Mouse (Mus musculus) intestine, embryonic 14.5 days (tissue): ENCODE measurements around the gene Rapgef3. TPM values are rescaled to one million over a fixed set of nuclear protein-coding genes. Genes with fewer than 3 reads are reported as not detected.
A peak's percentile ranks its signal among the peaks of the same experiment; 100 is the strongest.

Experiments used
- ATAC-seq: fragments of 200-750 bp; cut with Nextera tagmentation; replicated peaks from 2 replicates; pipeline ENCODE4 v1.8.0; 2017; ENCODE audit warnings: low read depth, moderate number of reproducible peaks, moderate TSS enrichment, moderate library complexity; ENCODE audit not compliant: low FRiP score, low TSS enrichment
- DNase-seq: peaks from one replicate; pipeline ENCODE4 v3.0.0-alpha.2; 2018; ENCODE audit warnings: low spot score
- H3K27ac ChIP-seq: fragments of 300-500 bp; sonication (generic); 2 replicates; pipeline ENCODE4 v1.5.1; 2014; ENCODE audit warnings: low read depth, mild to moderate bottlenecking, control low read depth
- H3K27me3 ChIP-seq: fragments of 300-500 bp; sonication (generic); replicated peaks from 2 replicates; pipeline ENCODE4 v1.6.1; 2014; ENCODE audit warnings: low read length, control low read depth; ENCODE audit not compliant: control insufficient read depth, insufficient read depth
- H3K36me3 ChIP-seq: fragments of 300-500 bp; sonication (generic); 2 replicates; pipeline ENCODE4 v1.6.1; 2014; ENCODE audit warnings: low read length, control low read depth; ENCODE audit not compliant: control insufficient read depth, insufficient read depth
- H3K4me1 ChIP-seq: fragments of 300-500 bp; sonication (generic); replicated peaks from 2 replicates; pipeline ENCODE4 v1.6.1; 2014; ENCODE audit warnings: low read length, control low read depth, mixed read lengths; ENCODE audit not compliant: control insufficient read depth, insufficient read depth
- H3K4me2 ChIP-seq: fragments of 300-500 bp; sonication (generic); 2 replicates; pipeline ENCODE4 v1.6.1; 2014; ENCODE audit warnings: low read length
- H3K4me3 ChIP-seq: fragments of 300-500 bp; sonication (generic); 2 replicates; pipeline ENCODE4 v1.5.1; 2014; ENCODE audit warnings: low read depth, low read length, control low read depth, mixed read lengths
- H3K9ac ChIP-seq: fragments of 300-500 bp; sonication (generic); 2 replicates; pipeline ENCODE4 v1.6.1; 2014; ENCODE audit warnings: mild to moderate bottlenecking, low read length
- H3K9me3 ChIP-seq: fragments of 300-500 bp; sonication (generic); 2 replicates; pipeline ENCODE4 v1.6.1; 2016; ENCODE audit warnings: low read length, control low read depth; ENCODE audit not compliant: control insufficient read depth
- WGBS: fragments of 180-500 bp; shearing (Covaris S2); extraction: QIAGEN DNeasy Blood & Tissue Kit; methylation state at CpG from one replicate; pipeline ENCODE4 v1.1.7; 2014; 5-methylcytosine and 5-hydroxymethylcytosine counted together
- polyA plus RNA-seq: library from polyadenylated mRNA; unstranded; fragments of >200 nt; fragmentation: Nextera tagmentation; extraction: Ambion mirVana; gene quantifications from 2 replicates; pipeline ENCODE4 v1.2.1, GENCODE M21; 2014

Rapgef3 gene
- polyA plus RNA-seq = 6.3 and 8.7 TPM in 2 replicates

GRCm38 (mm10) chr15:97767280-97768186, at the start of gene Rapgef3:
TSS of gene Rapgef3 (minus strand) at chr15:97767972.
- Histone ChIP-seq H3K9me3 (no peaks in the 10 kb centered on the region), H3K36me3 (no peaks in the 10 kb centered on the region), H3K4me3 (peak within 1 kb of the TSS; percentile 44), H3K4me1 (peaks cover 18% of the 10 kb centered on the region), H3K27ac (peak within 1 kb of the TSS; percentile 36), H3K4me2 (peak within 1 kb of the TSS; percentile 96), H3K9ac (peak within 1 kb of the TSS; percentile 55), H3K27me3 (peaks cover 14% of the 10 kb centered on the region)
- 2% methylated on average over 41 of the region's 44 CpGs for WGBS
- ATAC-seq = peak; percentile 87
- DNase-seq = peak; percentile 85

DNA sequence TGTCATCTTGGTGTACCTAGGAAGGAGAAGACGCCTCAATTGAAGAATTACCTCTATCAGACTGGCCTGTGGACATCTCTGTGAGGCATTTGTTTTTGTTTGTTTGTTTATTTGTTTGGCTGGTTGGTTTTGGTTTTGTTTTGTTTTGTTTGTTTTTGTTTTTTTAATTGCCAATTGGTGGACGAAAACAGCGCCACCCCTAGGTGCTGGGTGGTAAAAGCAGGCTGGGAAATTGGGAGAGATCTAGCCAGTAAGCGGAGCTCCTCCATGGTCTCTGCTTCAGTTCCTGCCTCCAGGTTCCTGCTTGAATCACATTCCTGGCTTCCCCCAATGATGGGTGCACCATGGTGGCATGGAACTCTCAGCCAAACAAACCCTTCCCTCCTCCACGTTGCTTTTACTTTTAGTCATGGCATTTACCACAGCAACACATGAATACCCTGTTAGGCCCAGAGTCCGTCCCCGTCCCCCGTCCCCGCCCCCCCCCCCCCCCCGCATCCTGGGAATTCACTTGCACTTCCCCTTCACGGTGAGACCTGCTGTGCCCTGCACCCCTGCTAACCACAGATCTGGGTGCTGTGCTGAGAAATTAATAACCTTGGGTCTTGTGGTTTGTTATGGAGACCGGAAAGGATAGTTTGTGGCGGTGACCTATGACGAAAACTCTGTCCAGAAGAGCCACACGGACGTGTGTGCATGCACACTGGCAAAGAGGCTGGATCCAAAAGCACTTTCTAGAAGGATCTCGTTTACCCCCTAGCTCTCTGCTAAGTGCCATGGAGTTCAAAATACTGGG, 48.6 kb upstream of the Rapgef3 start:
- no peak for ATAC-seq
- H3K9ac ChIP-seq = no peak overlapping the region
- H3K4me3 ChIP-seq = no peak overlapping the region
- no peak for DNase-seq
- 93% methylated on average over 17 of the region's 17 CpGs for whole genome bisulfite sequencing
- H3K4me2 ChIP-seq = no peak overlapping the region
- no peaks in the 10 kb centered on the region for H3K9me3 ChIP-seq
- no peaks in the 10 kb centered on the region for H3K27me3 ChIP-seq
- H3K27ac ChIP-seq = no peak overlapping the region
- peaks cover 30% of the 10 kb centered on the region for H3K4me1 ChIP-seq
- H3K36me3 ChIP-seq = no peaks in the 10 kb centered on the region

- Histone ChIP-seq H3K4me2 (no peak overlapping the region), H3K4me3 (no peak overlapping the region), H3K27me3 (no peaks in the 10 kb centered on the region), H3K9ac (no peak overlapping the region), H3K9me3 (no peaks in the 10 kb centered on the region), H3K27ac (no peak overlapping the region), H3K36me3 (peaks cover 7% of the 10 kb centered on the region), H3K4me1 (peaks cover 20% of the 10 kb centered on the region)
- 95% methylated on average over 4 of the region's 4 CpGs for WGBS
- ATAC-seq (no peak), DNase-seq (no peak)
These were observed 47.5 kb upstream of the Rapgef3 start for GRCm38 (mm10) chr15:97815254-97815653.

DNA sequence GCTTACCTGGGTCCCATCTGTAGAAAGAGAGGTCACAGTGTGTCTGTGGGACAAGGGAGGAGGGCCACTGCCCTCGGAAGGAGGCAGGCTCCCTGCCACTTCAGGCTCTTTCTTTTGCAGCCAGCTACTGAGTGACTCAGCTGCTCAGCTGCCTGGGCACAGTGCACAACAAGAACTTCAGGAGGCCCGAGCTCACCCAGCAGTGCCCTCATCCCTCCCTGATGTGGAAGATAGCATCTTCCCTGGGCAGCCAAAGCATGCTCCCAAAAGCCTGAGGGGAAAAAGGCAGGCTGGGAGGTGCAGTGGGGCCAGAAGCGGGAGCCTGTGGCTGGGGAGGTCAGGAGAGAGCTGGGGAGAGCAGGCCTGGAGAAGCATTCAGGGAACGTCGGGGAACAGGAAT, 46.9 kb upstream of the Rapgef3 start:
- WGBS = 48% methylated on average over 5 of the region's 5 CpGs
- ATAC-seq = no peak

GRCm38 (mm10) chr15:97813452-97814204, 45.9 kb upstream of the Rapgef3 start:
- peaks cover 23% of the 10 kb centered on the region for H3K36me3 ChIP-seq
- peak overlapping the region; percentile 20 for H3K4me2 ChIP-seq
- peaks cover 20% of the 10 kb centered on the region for H3K4me1 ChIP-seq
- ATAC-seq = peak; percentile 34
- no peak overlapping the region for H3K4me3 ChIP-seq
- H3K27ac ChIP-seq = peak overlapping the region; percentile 59; the same call in 1 of the 2 replicates
- no peak for DNase-seq
- 32% methylated on average over 21 of the region's 21 CpGs for WGBS
- no peaks in the 10 kb centered on the region for H3K27me3 ChIP-seq
- no peak overlapping the region for H3K9ac ChIP-seq
- H3K9me3 ChIP-seq = no peaks in the 10 kb centered on the region

More for the DNA sequence above, 46.9 kb upstream of the Rapgef3 start:
- Histone ChIP-seq H3K4me2 (no peak overlapping the region), H3K9me3 (no peaks in the 10 kb centered on the region), H3K4me3 (no peak overlapping the region), H3K27ac (no peak overlapping the region), H3K27me3 (no peaks in the 10 kb centered on the region), H3K36me3 (peaks cover 13% of the 10 kb centered on the region), H3K9ac (no peak overlapping the region), H3K4me1 (peaks cover 20% of the 10 kb centered on the region)
- no peak for DNase-seq

DNA sequence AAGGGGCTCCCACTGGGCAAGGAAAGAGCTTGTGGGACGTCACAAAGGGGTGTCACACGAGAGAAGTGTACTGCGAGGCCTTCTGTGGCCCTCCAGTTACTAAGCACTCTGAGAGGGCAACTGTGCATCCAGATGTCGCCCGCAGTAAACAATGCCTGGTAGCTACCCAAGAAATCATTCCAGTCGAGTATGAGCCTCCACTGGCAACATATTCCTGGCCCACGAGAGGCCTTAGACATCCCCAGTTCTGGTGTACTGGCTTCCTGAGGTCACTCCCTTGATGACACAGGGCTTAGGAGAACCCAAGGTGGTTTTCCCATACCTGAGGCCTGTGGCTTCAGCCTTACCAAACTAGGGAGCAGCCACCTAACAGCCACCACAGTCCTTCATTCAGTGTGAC, 45.1 kb upstream of the Rapgef3 start:
- Histone ChIP-seq H3K4me1 (peaks cover 20% of the 10 kb centered on the region), H3K4me2 (no peak overlapping the region), H3K9ac (no peak overlapping the region), H3K4me3 (no peak overlapping the region), H3K27me3 (no peaks in the 10 kb centered on the region), H3K36me3 (peaks cover 29% of the 10 kb centered on the region), H3K9me3 (no peaks in the 10 kb centered on the region), H3K27ac (no peak overlapping the region; the same call in 1 of the 2 replicates)
- DNase-seq (no peak), ATAC-seq (no peak)
- 63% methylated on average over 7 of the region's 7 CpGs for WGBS

- ATAC-seq = no peak
- no peak overlapping the region for H3K9ac ChIP-seq
- H3K4me2 ChIP-seq = no peak overlapping the region
- H3K36me3 ChIP-seq = peaks cover 36% of the 10 kb centered on the region
- no peak overlapping the region for H3K27ac ChIP-seq
- 79% methylated on average over 6 of the region's 6 CpGs for WGBS
- peaks cover 20% of the 10 kb centered on the region for H3K4me1 ChIP-seq
- H3K27me3 ChIP-seq = no peaks in the 10 kb centered on the region
- H3K9me3 ChIP-seq = no peaks in the 10 kb centered on the region
- H3K4me3 ChIP-seq = no peak overlapping the region
- DNase-seq = no peak
These were observed 44.4 kb upstream of the Rapgef3 start for GRCm38 (mm10) chr15:97812126-97812525.

- Histone ChIP-seq H3K36me3 (peaks cover 44% of the 10 kb centered on the region), H3K4me3 (no peak overlapping the region), H3K4me2 (no peak overlapping the region), H3K27ac (no peak overlapping the region), H3K4me1 (peaks cover 20% of the 10 kb centered on the region), H3K27me3 (no peaks in the 10 kb centered on the region), H3K9ac (no peak overlapping the region), H3K9me3 (no peaks in the 10 kb centered on the region)
- DNase-seq (no peak), ATAC-seq (no peak)
- WGBS = 87% methylated on average over 9 of the region's 9 CpGs
These were observed 43.5 kb upstream of the Rapgef3 start for GRCm38 (mm10) chr15:97811307-97811706.
